Mouse (Mus musculus): ENCODE results near the gene Metrnl. TPM values are rescaled to one million over a fixed set of nuclear protein-coding genes. Genes with fewer than 3 reads are reported as not detected.

The Metrnl gene
- 7.3 and 10.1 TPM in 2 replicates for polyA plus RNA-seq (2014; fragmentation: Nextera tagmentation; extraction: Ambion mirVana)

DNA sequence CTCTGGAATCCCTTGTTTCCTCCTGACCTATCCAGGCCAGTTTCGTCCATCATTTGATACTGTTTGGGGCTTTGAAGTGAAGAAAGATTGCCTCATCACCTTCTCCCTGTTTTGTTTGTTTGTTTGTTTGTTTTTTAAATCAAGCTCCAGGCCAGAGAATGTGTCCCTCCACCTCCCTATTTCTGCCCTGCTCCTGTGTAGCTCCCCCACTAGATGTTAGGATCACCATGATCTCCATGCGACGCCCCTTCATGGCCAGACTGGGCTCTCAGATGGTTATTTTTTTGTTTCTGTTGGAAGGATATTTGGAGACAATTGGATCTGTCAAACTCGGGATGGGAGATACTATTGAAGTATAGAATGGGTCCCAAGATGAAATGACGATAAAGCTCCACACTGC lies at the start of gene Metrnl:
Gene Metrnl (plus strand): TSS at position 301 of the 400 bp plus-strand sequence.
- H3K4me1 ChIP-seq (ENCODE audit: control insufficient read depth, insufficient read depth, low read length) = 0 out of 2 replicates have a peak, but pooled peaks cover 3% of the 10 kb centered on the region
- ATAC-seq (replicated peaks; ENCODE audit: insufficient number of reproducible peaks, low FRiP score, low TSS enrichment, low read depth) (no peak), DNase-seq (ENCODE audit: low spot score) (no peak)
- H3K4me3 ChIP-seq (ENCODE audit: low read depth, low read length) = peak within 1 kb of the TSS; percentile 68
- H3K4me2 ChIP-seq (ENCODE audit: low read depth, low read length) = peak within 1 kb of the TSS; percentile 99
- no peak within 1 kb of the TSS for H3K27ac ChIP-seq (replicated peaks; ENCODE audit: low read depth, low read length)
- no peaks in the 10 kb centered on the region for H3K36me3 ChIP-seq (replicated peaks; ENCODE audit: control insufficient read depth, insufficient read depth, low read depth, low read length)
- H3K27me3 ChIP-seq (ENCODE audit: control insufficient read depth, insufficient read depth, low read length) = peaks cover 9% of the 10 kb centered on the region
- no peaks in the 10 kb centered on the region for H3K9me3 ChIP-seq (replicated peaks; ENCODE audit: control insufficient read depth, low read length)
- 86% methylated on average over 5 of the region's 5 CpGs for WGBS
- H3K9ac ChIP-seq (replicated peaks; ENCODE audit: low read length) = peak within 1 kb of the TSS; percentile 58

GRCm38 (mm10) chr11:121651556-121651955 lies 49.8 kb upstream of the Metrnl start:
- ATAC-seq (replicated peaks; ENCODE audit: insufficient number of reproducible peaks, low FRiP score, low TSS enrichment, low read depth) = no peak
- Histone ChIP-seq H3K9me3 (replicated peaks; ENCODE audit: control insufficient read depth, low read length) (no peaks in the 10 kb centered on the region), H3K27ac (replicated peaks; ENCODE audit: low read depth, low read length) (no peak overlapping the region), H3K4me3 (ENCODE audit: low read depth, low read length) (no peak overlapping the region), H3K9ac (replicated peaks; ENCODE audit: low read length) (no peak overlapping the region), H3K4me2 (ENCODE audit: low read depth, low read length) (no peak overlapping the region), H3K4me1 (ENCODE audit: control insufficient read depth, insufficient read depth, low read length) (no peaks in the 10 kb centered on the region; the same call in 1 of the 2 replicates), H3K27me3 (ENCODE audit: control insufficient read depth, insufficient read depth, low read length) (no peaks in the 10 kb centered on the region), H3K36me3 (replicated peaks; ENCODE audit: control insufficient read depth, insufficient read depth, low read depth, low read length) (no peaks in the 10 kb centered on the region)
- 93% methylated on average over 9 of the region's 9 CpGs for WGBS
- DNase-seq (ENCODE audit: low spot score) = no peak

DNA sequence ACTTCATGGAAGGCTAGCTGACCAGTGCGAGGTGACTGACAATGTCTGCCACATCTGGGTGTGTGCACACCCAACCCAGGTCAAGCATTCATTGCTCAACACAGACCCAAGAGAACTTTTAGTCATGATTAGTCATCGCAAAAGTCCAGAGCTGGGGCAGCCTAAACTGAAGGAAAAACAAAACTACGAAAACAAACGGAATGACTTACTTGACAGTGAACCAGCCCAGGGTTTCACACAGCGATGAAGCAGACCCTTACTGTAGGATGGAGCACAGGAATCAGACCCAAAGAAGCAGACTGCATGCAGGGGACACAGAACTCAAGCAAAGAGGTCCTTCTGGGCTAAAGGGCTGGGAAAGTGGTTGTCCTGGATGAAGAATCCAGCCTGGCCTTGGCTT lies 49.4 kb upstream of the Metrnl start:
- Histone ChIP-seq H3K36me3 (replicated peaks; ENCODE audit: control insufficient read depth, insufficient read depth, low read depth, low read length) (no peaks in the 10 kb centered on the region), H3K9me3 (replicated peaks; ENCODE audit: control insufficient read depth, low read length) (no peaks in the 10 kb centered on the region), H3K4me3 (ENCODE audit: low read depth, low read length) (no peak overlapping the region), H3K9ac (replicated peaks; ENCODE audit: low read length) (no peak overlapping the region), H3K27ac (replicated peaks; ENCODE audit: low read depth, low read length) (no peak overlapping the region), H3K4me1 (ENCODE audit: control insufficient read depth, insufficient read depth, low read length) (no peaks in the 10 kb centered on the region; the same call in 1 of the 2 replicates), H3K27me3 (ENCODE audit: control insufficient read depth, insufficient read depth, low read length) (no peaks in the 10 kb centered on the region), H3K4me2 (ENCODE audit: low read depth, low read length) (no peak overlapping the region)
- 92% methylated on average over 5 of the region's 5 CpGs for WGBS
- ATAC-seq (replicated peaks; ENCODE audit: insufficient number of reproducible peaks, low FRiP score, low TSS enrichment, low read depth) (no peak), DNase-seq (ENCODE audit: low spot score) (no peak)

DNA sequence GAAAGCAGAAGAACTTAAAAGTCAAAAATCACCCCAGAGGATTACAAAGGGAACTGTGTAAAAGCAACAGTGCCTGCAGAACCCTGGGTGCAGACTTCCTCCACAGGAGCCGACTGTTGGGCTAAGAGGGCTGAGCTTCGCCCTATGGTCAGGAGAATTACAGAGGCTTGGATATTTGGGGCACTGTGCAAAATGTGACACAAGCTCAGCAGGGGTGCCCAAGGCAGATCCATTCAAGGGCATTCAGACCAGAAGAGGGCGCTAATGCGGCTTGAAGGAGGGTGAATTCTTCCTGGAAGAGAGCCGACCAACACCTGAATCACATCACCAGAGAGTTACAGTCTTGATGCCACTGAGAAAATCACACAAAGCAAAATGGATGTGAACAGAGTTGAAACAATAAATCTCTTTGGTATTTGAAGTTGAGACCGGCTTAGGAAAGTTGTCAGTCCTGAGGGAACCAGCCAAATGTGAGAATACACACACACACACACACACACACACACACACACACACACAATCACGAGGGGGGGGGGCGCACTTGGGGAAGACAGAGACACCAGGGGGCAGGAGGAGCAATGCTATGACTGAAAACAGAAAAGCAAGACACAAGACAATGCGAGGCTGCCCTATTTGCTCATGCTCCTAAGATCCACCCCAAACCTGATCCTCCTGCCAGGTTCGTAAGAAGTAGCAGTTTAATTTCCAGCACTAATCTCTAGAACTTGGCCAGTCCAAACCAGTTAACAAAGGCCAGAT lies 48.6 kb upstream of the Metrnl start:
- Histone ChIP-seq H3K4me2 (ENCODE audit: low read depth, low read length) (no peak overlapping the region), H3K4me1 (ENCODE audit: control insufficient read depth, insufficient read depth, low read length) (no peaks in the 10 kb centered on the region; the same call in 1 of the 2 replicates), H3K36me3 (replicated peaks; ENCODE audit: control insufficient read depth, insufficient read depth, low read depth, low read length) (no peaks in the 10 kb centered on the region), H3K4me3 (ENCODE audit: low read depth, low read length) (no peak overlapping the region), H3K9me3 (replicated peaks; ENCODE audit: control insufficient read depth, low read length) (no peaks in the 10 kb centered on the region), H3K27me3 (ENCODE audit: control insufficient read depth, insufficient read depth, low read length) (no peaks in the 10 kb centered on the region), H3K27ac (replicated peaks; ENCODE audit: low read depth, low read length) (no peak overlapping the region), H3K9ac (replicated peaks; ENCODE audit: low read length) (no peak overlapping the region)
- WGBS = 61% methylated on average over 10 of the region's 10 CpGs
- DNase-seq (ENCODE audit: low spot score) = peak; percentile 74
- ATAC-seq (replicated peaks; ENCODE audit: insufficient number of reproducible peaks, low FRiP score, low TSS enrichment, low read depth) = no peak

- Histone ChIP-seq H3K27ac (replicated peaks; ENCODE audit: low read depth, low read length) (no peak overlapping the region), H3K4me1 (ENCODE audit: control insufficient read depth, insufficient read depth, low read length) (no peaks in the 10 kb centered on the region), H3K9ac (replicated peaks; ENCODE audit: low read length) (no peak overlapping the region), H3K4me2 (ENCODE audit: low read depth, low read length) (no peak overlapping the region), H3K36me3 (replicated peaks; ENCODE audit: control insufficient read depth, insufficient read depth, low read depth, low read length) (no peaks in the 10 kb centered on the region), H3K9me3 (replicated peaks; ENCODE audit: control insufficient read depth, low read length) (no peaks in the 10 kb centered on the region), H3K27me3 (ENCODE audit: control insufficient read depth, insufficient read depth, low read length) (no peaks in the 10 kb centered on the region), H3K4me3 (ENCODE audit: low read depth, low read length) (no peak overlapping the region)
- 86% methylated on average over 4 of the region's 4 CpGs for WGBS
- DNase-seq (ENCODE audit: low spot score) (no peak), ATAC-seq (replicated peaks; ENCODE audit: insufficient number of reproducible peaks, low FRiP score, low TSS enrichment, low read depth) (no peak)
Observed at GRCm38 (mm10) chr11:121653631-121654030, 47.7 kb upstream of the Metrnl start.

GRCm38 (mm10) chr11:121654406-121654945 lies 46.9 kb upstream of the Metrnl start:
- H3K9me3 ChIP-seq (replicated peaks; ENCODE audit: control insufficient read depth, low read length) = no peaks in the 10 kb centered on the region
- H3K9ac ChIP-seq (replicated peaks; ENCODE audit: low read length) = no peak overlapping the region
- ATAC-seq (replicated peaks; ENCODE audit: insufficient number of reproducible peaks, low FRiP score, low TSS enrichment, low read depth) (no peak), DNase-seq (ENCODE audit: low spot score) (no peak)
- H3K36me3 ChIP-seq (replicated peaks; ENCODE audit: control insufficient read depth, insufficient read depth, low read depth, low read length) = no peaks in the 10 kb centered on the region
- H3K4me3 ChIP-seq (ENCODE audit: low read depth, low read length) = no peak overlapping the region
- H3K4me2 ChIP-seq (ENCODE audit: low read depth, low read length) = no peak overlapping the region
- H3K4me1 ChIP-seq (ENCODE audit: control insufficient read depth, insufficient read depth, low read length) = no peaks in the 10 kb centered on the region
- 68% methylated on average over 9 of the region's 9 CpGs for WGBS
- no peaks in the 10 kb centered on the region for H3K27me3 ChIP-seq (ENCODE audit: control insufficient read depth, insufficient read depth, low read length)
- no peak overlapping the region for H3K27ac ChIP-seq (replicated peaks; ENCODE audit: low read depth, low read length)

DNA sequence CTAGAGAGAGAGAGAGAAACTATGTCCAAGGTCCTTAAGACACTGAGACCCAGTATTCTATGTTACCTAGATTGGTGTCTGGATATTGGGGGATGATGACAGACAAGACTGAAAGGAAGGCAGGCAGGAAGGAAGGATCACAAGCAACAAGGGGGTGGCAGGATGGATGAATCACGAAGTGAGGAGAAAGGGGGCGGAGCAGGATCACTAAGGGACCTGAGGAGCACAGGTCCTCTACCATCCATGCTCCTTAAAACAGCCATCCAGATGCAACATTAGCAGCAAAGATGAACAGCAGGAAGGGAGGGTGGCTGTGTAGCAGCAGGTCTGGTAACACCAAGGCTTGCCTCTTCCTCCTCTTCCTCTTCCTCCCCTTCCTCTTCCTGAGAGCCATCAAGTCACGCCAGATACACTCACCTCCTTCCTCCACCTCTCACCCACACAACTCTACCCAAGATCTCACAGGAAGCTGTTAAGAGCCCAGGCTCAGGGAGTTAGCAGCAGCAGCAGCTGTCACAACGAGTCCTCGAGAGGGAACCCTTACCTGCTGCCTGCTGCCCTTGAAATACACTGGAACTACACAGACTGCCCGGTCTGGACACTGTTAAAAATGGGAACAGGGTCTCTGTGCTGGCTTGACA lies 46.1 kb upstream of the Metrnl start:
- Histone ChIP-seq H3K36me3 (replicated peaks; ENCODE audit: control insufficient read depth, insufficient read depth, low read depth, low read length) (no peaks in the 10 kb centered on the region), H3K9me3 (replicated peaks; ENCODE audit: control insufficient read depth, low read length) (no peaks in the 10 kb centered on the region), H3K4me1 (ENCODE audit: control insufficient read depth, insufficient read depth, low read length) (no peaks in the 10 kb centered on the region), H3K4me2 (ENCODE audit: low read depth, low read length) (no peak overlapping the region), H3K27me3 (ENCODE audit: control insufficient read depth, insufficient read depth, low read length) (no peaks in the 10 kb centered on the region), H3K4me3 (ENCODE audit: low read depth, low read length) (no peak overlapping the region), H3K9ac (replicated peaks; ENCODE audit: low read length) (no peak overlapping the region), H3K27ac (replicated peaks; ENCODE audit: low read depth, low read length) (no peak overlapping the region)
- DNase-seq (ENCODE audit: low spot score) (no peak), ATAC-seq (replicated peaks; ENCODE audit: insufficient number of reproducible peaks, low FRiP score, low TSS enrichment, low read depth) (no peak)
- WGBS = 84% methylated on average over 6 of the region's 6 CpGs

All from embryonic facial prominence, embryonic 11.5 days (tissue).